Mouse (Mus musculus): ENCODE results near the gene Gm3448. TPM values are rescaled to one million over a fixed set of nuclear protein-coding genes. Genes with fewer than 3 reads are reported as not detected.
"Not testable (repeated sequence)": the region's sequence is repeated elsewhere in the genome, so short reads cannot be mapped to it uniquely, and the experiment has no call there.

Gene Gm3448
- polyA plus RNA-seq, 1 experiment from 2014 or later, result 3.7 TPM

DNA sequence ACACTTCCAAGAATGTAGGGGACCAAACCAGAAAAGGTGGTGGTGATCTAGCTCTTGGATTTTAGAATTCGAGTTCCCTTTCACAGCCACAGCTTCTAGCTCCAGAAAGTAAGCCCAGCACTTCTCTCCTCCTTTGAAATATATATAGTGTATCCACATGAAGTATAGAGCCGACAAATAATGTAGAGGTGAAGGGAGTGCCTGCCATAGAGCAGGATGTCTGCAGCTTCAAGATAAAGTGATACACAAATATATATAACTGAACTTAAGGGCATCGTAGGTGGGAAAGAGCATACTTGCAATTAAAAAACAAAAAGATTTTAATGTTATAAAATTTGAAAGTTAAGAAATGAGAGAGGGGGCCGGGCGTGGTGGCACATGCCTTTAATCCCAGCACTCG lies 15.8 kb downstream of the Gm3448 start:
- not testable (repeated sequence) for H3K27ac ChIP-seq; H3K4me2 ChIP-seq; H3K27me3 ChIP-seq; H3K4me1 ChIP-seq; H3K4me3 ChIP-seq; H3K9me3 ChIP-seq; ATAC-seq (ENCODE audit: borderline replicate concordance, extremely low read depth, low FRiP score, low TSS enrichment); H3K9ac ChIP-seq; H3K36me3 ChIP-seq
- WGBS, result no CpG with 5 or more reads among the region's 6 CpGs

DNA sequence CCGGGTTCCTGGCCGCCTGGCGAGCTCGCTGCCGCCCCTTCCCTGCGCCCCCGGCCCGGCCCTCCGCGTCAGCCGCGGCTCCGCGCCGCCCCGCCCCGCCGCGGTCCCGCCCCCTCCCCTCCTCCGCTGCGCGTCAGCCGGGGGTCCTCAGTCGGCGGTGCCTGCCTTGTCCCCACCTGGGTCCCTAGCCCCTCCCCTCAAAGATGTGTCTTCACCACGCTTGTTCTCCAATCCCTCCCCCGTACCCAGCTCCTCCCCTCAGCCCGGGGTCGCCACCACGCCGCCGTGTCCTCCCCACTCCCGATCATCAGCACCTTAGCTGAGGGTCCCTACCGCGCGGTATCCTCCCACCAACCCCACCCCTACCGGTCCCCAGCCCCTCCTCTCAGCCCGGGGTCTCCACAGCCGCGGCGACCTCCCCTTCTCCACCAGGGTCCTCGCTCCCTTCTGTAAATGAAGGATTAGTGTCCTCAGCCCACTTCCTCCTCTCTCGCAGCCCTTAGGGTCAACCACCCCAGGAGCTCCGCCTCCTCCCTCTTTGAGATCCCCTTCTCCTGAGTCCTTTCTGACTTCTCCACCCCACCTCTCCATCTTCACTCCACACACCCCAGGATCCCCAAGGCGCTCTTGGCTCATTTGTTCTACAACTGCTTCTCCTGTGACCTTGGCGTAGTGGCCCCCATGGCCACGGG lies 16.7 kb downstream of the Gm3448 start:
- not testable (repeated sequence) for H3K4me3 ChIP-seq, H3K36me3 ChIP-seq, H3K9me3 ChIP-seq, H3K4me1 ChIP-seq, H3K4me2 ChIP-seq, H3K27ac ChIP-seq, H3K9ac ChIP-seq, H3K27me3 ChIP-seq
- ATAC-seq (ENCODE audit: borderline replicate concordance, extremely low read depth, low FRiP score, low TSS enrichment), result peak; percentile 88
- WGBS, result no CpG with 5 or more reads among the region's 48 CpGs

DNA sequence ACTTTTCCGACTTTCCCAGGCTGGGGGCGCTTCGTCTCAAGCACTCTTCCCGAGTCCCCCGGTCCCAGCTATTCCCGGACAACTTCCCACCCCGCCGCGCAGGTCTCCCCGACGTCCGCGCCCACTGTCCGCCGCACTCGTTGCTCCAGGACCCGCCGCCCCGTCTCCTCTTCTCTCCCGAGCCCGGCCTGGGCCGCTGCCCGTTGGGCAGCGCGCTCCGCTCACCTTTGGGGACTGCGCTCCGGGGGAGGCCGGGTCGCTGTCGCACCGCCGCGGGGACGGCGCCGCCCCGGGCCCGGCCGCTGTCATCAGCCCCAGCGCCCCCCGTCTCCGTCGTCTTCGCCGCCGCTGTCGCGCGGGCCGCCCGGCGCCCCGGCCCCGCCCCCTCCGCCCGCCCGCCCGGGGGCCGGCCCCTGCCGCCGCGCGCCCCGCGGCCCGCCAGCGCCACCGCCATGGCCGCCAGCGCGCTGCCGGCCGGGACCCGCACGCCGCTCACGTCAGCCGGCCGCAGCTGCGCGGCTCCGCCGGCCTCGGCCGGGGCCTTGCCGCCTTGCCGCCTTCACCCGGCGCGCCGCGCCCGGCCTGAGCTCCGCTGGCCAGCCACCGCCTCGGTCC lies 17.4 kb downstream of the Gm3448 start:
- WGBS, result no CpG with 5 or more reads among the region's 97 CpGs
- ATAC-seq (ENCODE audit: borderline replicate concordance, extremely low read depth, low FRiP score, low TSS enrichment), result peak; percentile 80

DNA sequence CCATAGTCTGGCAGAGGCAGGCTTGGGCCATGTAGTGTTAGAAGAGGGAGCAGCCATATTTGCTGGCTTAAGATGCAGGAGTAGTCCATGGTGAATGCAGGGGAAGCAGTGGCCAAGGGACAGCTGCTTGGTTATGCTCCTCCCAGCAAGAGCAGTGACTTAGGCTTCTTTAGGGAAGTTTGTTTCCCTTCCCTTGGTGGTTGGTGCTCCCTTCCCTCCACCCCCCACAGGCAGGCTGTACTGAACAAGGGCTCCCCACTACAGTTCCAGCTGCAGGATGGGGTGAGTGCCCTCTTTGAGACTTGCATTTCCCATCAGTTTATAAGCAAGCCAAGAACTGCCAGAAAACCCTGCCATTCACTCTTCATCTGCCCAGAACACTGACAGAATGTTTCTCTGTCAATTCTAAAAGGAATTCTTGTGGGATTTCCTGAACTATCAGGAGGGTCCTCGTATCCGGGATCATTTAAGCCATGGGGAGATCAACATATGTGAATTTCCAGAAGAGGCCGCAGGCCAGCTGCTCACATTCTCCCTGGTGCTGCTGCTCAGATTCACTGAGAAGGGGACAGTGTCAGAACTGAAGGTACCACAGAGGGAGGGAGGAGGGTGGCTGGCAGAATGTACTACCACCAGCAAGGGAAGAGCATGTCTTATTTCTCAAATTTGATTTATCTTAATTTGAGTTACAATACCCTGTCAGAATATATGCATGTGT lies 19.7 kb downstream of the Gm3448 start:
- H3K27me3 ChIP-seq; H3K36me3 ChIP-seq; H3K9me3 ChIP-seq; ATAC-seq (ENCODE audit: borderline replicate concordance, extremely low read depth, low FRiP score, low TSS enrichment); H3K9ac ChIP-seq; H3K4me1 ChIP-seq; H3K4me3 ChIP-seq: not testable (repeated sequence)
- H3K4me2 ChIP-seq, result 0 out of 2 replicates have a peak overlapping the region, but pooled peaks have one; percentile 20
- 0 out of 2 replicates have a peak overlapping the region, but pooled peaks have one; percentile 24 for H3K27ac ChIP-seq
- WGBS, result 89% methylated on average over 3 of the region's 3 CpGs

More for the DNA sequence above, 17.4 kb downstream of the Gm3448 start:
- not testable (repeated sequence) for H3K36me3 ChIP-seq, H3K4me3 ChIP-seq, H3K4me1 ChIP-seq, H3K27me3 ChIP-seq, H3K9ac ChIP-seq, H3K4me2 ChIP-seq, H3K27ac ChIP-seq, H3K9me3 ChIP-seq

DNA sequence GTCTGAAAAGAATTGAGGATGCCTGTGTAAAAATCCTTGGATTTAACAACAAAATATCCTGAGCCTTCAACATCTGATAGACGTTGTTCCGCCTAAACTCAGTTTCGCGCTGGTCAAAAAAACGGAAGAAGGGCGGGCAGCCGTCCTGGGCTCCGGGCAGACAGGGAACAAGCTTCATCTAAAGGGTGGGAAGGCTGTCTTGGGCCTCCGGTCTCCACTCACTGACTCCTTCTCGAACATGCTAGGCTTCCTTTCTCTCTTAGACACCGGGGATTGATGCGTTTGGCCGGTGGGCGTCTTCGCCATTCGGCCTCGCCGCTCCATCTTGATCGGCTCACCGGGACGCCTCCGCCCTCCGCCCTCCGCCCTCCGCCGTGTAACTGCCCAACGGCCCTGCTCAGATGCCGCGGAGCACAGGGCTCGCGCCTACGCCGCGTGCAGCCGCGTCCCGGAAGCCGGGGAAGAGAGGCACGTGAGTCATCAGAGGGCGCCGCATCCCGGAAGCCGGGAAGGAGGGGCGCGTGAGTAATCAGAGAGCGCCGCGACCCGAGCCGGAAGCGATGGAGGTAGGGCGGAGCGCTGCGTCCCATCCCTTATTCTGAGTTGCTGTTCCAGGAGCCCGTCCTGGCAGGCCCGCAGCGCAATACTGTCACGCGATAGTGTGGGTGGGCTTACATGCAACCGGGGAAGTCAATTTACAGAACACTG lies 31.5 kb downstream of the Gm3448 start, which contains the start of gene Gm3435:
Gm3435 (plus strand) TSS at position 471 of the 708 bp plus-strand sequence.
- WGBS, result no CpG with 5 or more reads among the region's 60 CpGs
- H3K9me3 ChIP-seq, H3K27ac ChIP-seq, H3K4me2 ChIP-seq, H3K36me3 ChIP-seq, H3K9ac ChIP-seq, H3K27me3 ChIP-seq, H3K4me1 ChIP-seq, H3K4me3 ChIP-seq: not testable (repeated sequence)
- ATAC-seq (ENCODE audit: borderline replicate concordance, extremely low read depth, low FRiP score, low TSS enrichment), result peak; percentile 97

DNA sequence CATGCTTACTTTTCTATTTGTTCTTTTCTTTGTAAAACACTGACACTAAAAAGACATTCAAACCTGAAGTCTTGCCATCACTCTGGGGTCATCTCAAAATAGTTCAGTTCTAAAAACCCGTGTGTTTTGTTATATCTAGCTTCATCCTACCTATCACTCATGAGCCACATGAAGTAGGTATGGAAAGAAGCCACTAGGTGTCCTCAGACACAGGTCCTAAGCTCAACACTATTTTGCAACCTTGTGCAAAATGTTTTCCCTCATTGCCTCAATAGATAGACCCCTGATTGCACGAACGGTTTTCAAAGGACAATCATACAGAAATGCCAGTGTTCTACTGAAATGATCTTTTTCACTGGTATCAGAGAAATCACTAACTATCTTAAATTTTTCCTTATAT lies 32.2 kb downstream of the Gm3448 start:
- H3K9ac ChIP-seq; H3K9me3 ChIP-seq; H3K4me3 ChIP-seq; ATAC-seq (ENCODE audit: borderline replicate concordance, extremely low read depth, low FRiP score, low TSS enrichment); H3K27me3 ChIP-seq; H3K4me1 ChIP-seq; H3K36me3 ChIP-seq; H3K4me2 ChIP-seq; H3K27ac ChIP-seq: not testable (repeated sequence)
- WGBS, result no CpG with 5 or more reads among the region's 3 CpGs

DNA sequence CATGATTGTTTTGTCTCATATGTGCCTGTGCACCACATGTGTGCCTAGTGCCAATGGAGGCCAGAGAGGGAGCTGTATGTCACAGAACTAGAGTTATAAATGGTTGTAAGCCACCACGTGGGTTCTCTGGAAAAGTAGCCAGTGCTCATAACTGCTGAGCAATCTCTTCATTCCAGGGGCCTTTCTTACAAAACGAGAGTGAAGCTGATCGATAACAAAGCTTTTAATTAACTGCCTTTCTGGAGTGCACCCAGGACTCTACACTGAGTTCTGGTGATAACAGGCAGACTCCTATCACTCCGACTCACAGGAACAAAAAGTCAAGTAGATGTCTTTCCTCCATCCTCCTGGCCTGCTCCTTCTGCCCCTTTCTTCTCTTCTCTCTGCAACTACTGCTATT lies 41.3 kb downstream of the Gm3448 start:
- not testable (repeated sequence) for H3K4me3 ChIP-seq; H3K4me1 ChIP-seq; H3K36me3 ChIP-seq; H3K9ac ChIP-seq; H3K27me3 ChIP-seq; H3K9me3 ChIP-seq; ATAC-seq (ENCODE audit: borderline replicate concordance, extremely low read depth, low FRiP score, low TSS enrichment); H3K4me2 ChIP-seq; H3K27ac ChIP-seq
- WGBS, result no CpG with 5 or more reads among the region's 4 CpGs

DNA sequence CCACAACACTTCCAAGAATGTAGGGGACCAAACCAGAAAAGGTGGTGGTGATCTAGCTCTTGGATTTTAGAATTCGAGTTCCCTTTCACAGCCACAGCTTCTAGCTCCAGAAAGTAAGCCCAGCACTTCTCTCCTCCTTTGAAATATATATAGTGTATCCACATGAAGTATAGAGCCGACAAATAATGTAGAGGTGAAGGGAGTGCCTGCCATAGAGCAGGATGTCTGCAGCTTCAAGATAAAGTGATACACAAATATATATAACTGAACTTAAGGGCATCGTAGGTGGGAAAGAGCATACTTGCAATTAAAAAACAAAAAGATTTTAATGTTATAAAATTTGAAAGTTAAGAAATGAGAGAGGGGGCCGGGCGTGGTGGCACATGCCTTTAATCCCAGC lies 47.2 kb downstream of the Gm3448 start:
- ATAC-seq (ENCODE audit: borderline replicate concordance, extremely low read depth, low FRiP score, low TSS enrichment); H3K9me3 ChIP-seq; H3K9ac ChIP-seq; H3K27me3 ChIP-seq; H3K4me1 ChIP-seq; H3K36me3 ChIP-seq; H3K4me3 ChIP-seq; H3K27ac ChIP-seq; H3K4me2 ChIP-seq: not testable (repeated sequence)
- no CpG with 5 or more reads among the region's 5 CpGs for WGBS

DNA sequence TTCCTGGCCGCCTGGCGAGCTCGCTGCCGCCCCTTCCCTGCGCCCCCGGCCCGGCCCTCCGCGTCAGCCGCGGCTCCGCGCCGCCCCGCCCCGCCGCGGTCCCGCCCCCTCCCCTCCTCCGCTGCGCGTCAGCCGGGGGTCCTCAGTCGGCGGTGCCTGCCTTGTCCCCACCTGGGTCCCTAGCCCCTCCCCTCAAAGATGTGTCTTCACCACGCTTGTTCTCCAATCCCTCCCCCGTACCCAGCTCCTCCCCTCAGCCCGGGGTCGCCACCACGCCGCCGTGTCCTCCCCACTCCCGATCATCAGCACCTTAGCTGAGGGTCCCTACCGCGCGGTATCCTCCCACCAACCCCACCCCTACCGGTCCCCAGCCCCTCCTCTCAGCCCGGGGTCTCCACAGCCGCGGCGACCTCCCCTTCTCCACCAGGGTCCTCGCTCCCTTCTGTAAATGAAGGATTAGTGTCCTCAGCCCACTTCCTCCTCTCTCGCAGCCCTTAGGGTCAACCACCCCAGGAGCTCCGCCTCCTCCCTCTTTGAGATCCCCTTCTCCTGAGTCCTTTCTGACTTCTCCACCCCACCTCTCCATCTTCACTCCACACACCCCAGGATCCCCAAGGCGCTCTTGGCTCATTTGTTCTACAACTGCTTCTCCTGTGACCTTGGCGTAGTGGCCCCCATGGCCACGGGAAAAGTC lies 48.1 kb downstream of the Gm3448 start:
- H3K27ac ChIP-seq, H3K9me3 ChIP-seq, H3K4me2 ChIP-seq, H3K36me3 ChIP-seq, H3K4me3 ChIP-seq, H3K9ac ChIP-seq, H3K4me1 ChIP-seq, H3K27me3 ChIP-seq: not testable (repeated sequence)
- WGBS, result no CpG with 5 or more reads among the region's 47 CpGs
- ATAC-seq (ENCODE audit: borderline replicate concordance, extremely low read depth, low FRiP score, low TSS enrichment), result peak; percentile 89

DNA sequence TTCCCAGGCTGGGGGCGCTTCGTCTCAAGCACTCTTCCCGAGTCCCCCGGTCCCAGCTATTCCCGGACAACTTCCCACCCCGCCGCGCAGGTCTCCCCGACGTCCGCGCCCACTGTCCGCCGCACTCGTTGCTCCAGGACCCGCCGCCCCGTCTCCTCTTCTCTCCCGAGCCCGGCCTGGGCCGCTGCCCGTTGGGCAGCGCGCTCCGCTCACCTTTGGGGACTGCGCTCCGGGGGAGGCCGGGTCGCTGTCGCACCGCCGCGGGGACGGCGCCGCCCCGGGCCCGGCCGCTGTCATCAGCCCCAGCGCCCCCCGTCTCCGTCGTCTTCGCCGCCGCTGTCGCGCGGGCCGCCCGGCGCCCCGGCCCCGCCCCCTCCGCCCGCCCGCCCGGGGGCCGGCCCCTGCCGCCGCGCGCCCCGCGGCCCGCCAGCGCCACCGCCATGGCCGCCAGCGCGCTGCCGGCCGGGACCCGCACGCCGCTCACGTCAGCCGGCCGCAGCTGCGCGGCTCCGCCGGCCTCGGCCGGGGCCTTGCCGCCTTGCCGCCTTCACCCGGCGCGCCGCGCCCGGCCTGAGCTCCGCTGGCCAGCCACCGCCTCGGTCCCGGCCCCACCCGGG lies 48.7 kb downstream of the Gm3448 start:
- not testable (repeated sequence) for H3K4me3 ChIP-seq, H3K27me3 ChIP-seq, H3K27ac ChIP-seq, H3K4me1 ChIP-seq, H3K4me2 ChIP-seq, H3K9ac ChIP-seq, H3K9me3 ChIP-seq, H3K36me3 ChIP-seq
- no CpG with 5 or more reads among the region's 98 CpGs for WGBS
- peak; percentile 83 for ATAC-seq (ENCODE audit: borderline replicate concordance, extremely low read depth, low FRiP score, low TSS enrichment)

DNA sequence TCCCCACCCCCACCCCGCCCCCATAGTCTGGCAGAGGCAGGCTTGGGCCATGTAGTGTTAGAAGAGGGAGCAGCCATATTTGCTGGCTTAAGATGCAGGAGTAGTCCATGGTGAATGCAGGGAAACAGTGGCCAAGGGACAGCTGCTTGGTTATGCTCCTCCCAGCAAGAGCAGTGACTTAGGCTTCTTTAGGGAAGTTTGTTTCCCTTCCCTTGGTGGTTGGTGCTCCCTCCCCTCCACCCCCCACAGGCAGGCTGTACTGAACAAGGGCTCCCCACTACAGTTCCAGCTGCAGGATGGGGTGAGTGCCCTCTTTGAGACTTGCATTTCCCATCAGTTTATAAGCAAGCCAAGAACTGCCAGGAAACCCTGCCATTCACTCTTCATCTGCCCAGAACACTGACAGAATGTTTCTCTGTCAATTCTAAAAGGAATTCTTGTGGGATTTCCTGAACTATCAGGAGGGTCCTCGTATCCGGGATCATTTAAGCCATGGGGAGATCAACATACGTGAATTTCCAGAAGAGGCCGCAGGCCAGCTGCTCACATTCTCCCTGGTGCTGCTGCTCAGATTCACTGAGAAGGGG lies 51.1 kb downstream of the Gm3448 start:
- H3K27me3 ChIP-seq; H3K27ac ChIP-seq; ATAC-seq (ENCODE audit: borderline replicate concordance, extremely low read depth, low FRiP score, low TSS enrichment); H3K4me2 ChIP-seq; H3K9ac ChIP-seq; H3K9me3 ChIP-seq; H3K4me1 ChIP-seq; H3K4me3 ChIP-seq; H3K36me3 ChIP-seq: not testable (repeated sequence)
- WGBS, result 79% methylated on average over 4 of the region's 5 CpGs
